9 mouse cellular contexts compared by ENCODE assay signal in genomic region chr5:51412303-51413117, GRCm38 (mm10).
DNase-seq lines count a peak whose midpoint lies in the region; ATAC-seq and TF ChIP-seq lines count a peak whose summit lies in the region.
"Had no signal": no experiment of that assay in that cellular context is flagged by ENCODE, and none has a peak within 500 bp of the region (broad histone marks: within the 10 kb centered on the region; RNA-seq: fewer than 3 reads in every experiment).

No protein-coding gene starts in this region.

- CTCF ChIA-PET in Patski (lab: Charles Lee): interaction anchor here (1.3 to 1.7 kb wide), 3 partner anchors 9 to 35 kb away, joined by 3 to 4 read pairs (median 4); no protein-coding TSS in a partner anchor

- 24% methylated on average over 12 of the region's 12 CpGs for WGBS in hindbrain, embryonic 13.5 days
- WGBS in midbrain, embryonic 12.5 days: 33% methylated on average over 12 of the region's 12 CpGs

- in situ Hi-C loops in Patski (cut with MboI; ENCODE audit: low pct_unique_long_range_greater_than_20kb): no loop called here

- TF ChIP-seq CTCF in Patski (IDR thresholded peaks at IDR 0.05): no peak

- no peaks in the 10 kb centered on the region for H3K27me3 ChIP-seq in Patski
- H3K27me3 ChIP-seq in hindbrain, embryonic 13.5 days: no peaks in the 10 kb centered on the region
- no peaks in the 10 kb centered on the region for H3K27me3 ChIP-seq in midbrain, embryonic 12.5 days

- no peaks in the 10 kb centered on the region for H3K36me3 ChIP-seq in hindbrain, embryonic 13.5 days
- H3K36me3 ChIP-seq in midbrain, embryonic 12.5 days: no peaks in the 10 kb centered on the region

- peak overlapping the region; percentile 9; the same call in 1 of the 2 replicates for H3K9ac ChIP-seq in hindbrain, embryonic 13.5 days
- H3K9ac ChIP-seq in midbrain, embryonic 12.5 days (replicated peaks): peak overlapping the region; percentile 31; the same call in 1 of the 2 replicates

- H3K4me1 ChIP-seq in hindbrain, embryonic 13.5 days (replicated peaks): peaks cover 9% of the 10 kb centered on the region
- H3K4me1 ChIP-seq in midbrain, embryonic 12.5 days: peaks cover 9% of the 10 kb centered on the region

- POLR2A ChIA-PET in Patski (lab: Charles Lee): interaction anchor here (0.7 to 1.2 kb wide), 2 partner anchors 12 to 14 kb away, joined by 3 read pairs; no protein-coding TSS in a partner anchor

- peak; percentile 13 for DNase-seq in Patski (ENCODE audit: low read depth, low spot score)
- DNase-seq in fibroblast of lung, adult 2 months (ENCODE audit: low read depth): peak; percentile 6
- DNase-seq in lung, postnatal 25 days (ENCODE audit: low spot score): no peak
- DNase-seq in spleen, postnatal 10 days (ENCODE audit: low spot score in 2 of 2): no peak
- DNase-seq in adrenal gland, postnatal 10 days: no peak
- no peak for DNase-seq in gastrocnemius, postnatal 25 days

- 0 out of 2 replicates have a peak overlapping the region, but pooled peaks have one; percentile 44 for H3K27ac ChIP-seq in hindbrain, embryonic 13.5 days
- peak overlapping the region; percentile 49; the same call in 1 of the 2 replicates for H3K27ac ChIP-seq in midbrain, embryonic 12.5 days (replicated peaks)
- H3K27ac ChIP-seq: macrophage had no signal

- no peak overlapping the region for H3K4me3 ChIP-seq in hindbrain, embryonic 13.5 days
- no peak overlapping the region for H3K4me3 ChIP-seq in midbrain, embryonic 12.5 days

- no peaks in the 10 kb centered on the region for H3K9me3 ChIP-seq in hindbrain, embryonic 13.5 days
- H3K9me3 ChIP-seq in midbrain, embryonic 12.5 days: no peaks in the 10 kb centered on the region

- H3K4me2 ChIP-seq in hindbrain, embryonic 13.5 days: peak overlapping the region; percentile 39
- H3K4me2 ChIP-seq in midbrain, embryonic 12.5 days (replicated peaks): peak overlapping the region; percentile 30

- ATAC-seq in Patski: peak; percentile 35
- peak; percentile 83 for ATAC-seq in hindbrain, embryonic 13.5 days (ENCODE audit: low FRiP score)
- peak; percentile 77 for ATAC-seq in midbrain, embryonic 12.5 days (ENCODE audit: low FRiP score, low read depth)

Comparison
In these comparisons a context has a peak if more than half of its experiments do, and no peak if none do; other contexts are left out.
1. DNase-seq: peak in Patski (single experiment) and fibroblast of lung, adult 2 months (single experiment); none in lung, postnatal 25 days (single experiment), spleen, postnatal 10 days (0 of 2), adrenal gland, postnatal 10 days (single experiment) and gastrocnemius, postnatal 25 days (single experiment).
2. Peak in every context shown above with its lines, with median percentiles within 50 percentile points of each other: ATAC-seq.